Mouse (Mus musculus): ENCODE results near the gene Rab11fip4.
"Not testable (repeated sequence)": the region's sequence is repeated elsewhere in the genome, so short reads cannot be mapped to it uniquely, and the experiment has no call there.

The Rab11fip4 gene

GRCm38 (mm10) chr11:79678363-79679153 is 87.5 kb downstream of the Rab11fip4 start:
- no peak for DNase-seq (ENCODE audit: low spot score)

- DNase-seq (ENCODE audit: low spot score) = no peak
Observed at GRCm38 (mm10) chr11:79679929-79680328, 88.9 kb downstream of the Rab11fip4 start.

GRCm38 (mm10) chr11:79680559-79680958 is 89.5 kb downstream of the Rab11fip4 start:
- no peak for DNase-seq (ENCODE audit: low spot score)

- no peak for DNase-seq (ENCODE audit: low spot score)
Observed at GRCm38 (mm10) chr11:79681182-79681581, 90.2 kb downstream of the Rab11fip4 start.

- DNase-seq (ENCODE audit: low spot score) = no peak
Observed at GRCm38 (mm10) chr11:79681798-79682197, 90.8 kb downstream of the Rab11fip4 start.

GRCm38 (mm10) chr11:79685109-79685508 is 94.1 kb downstream of the Rab11fip4 start:
- no peak for DNase-seq (ENCODE audit: low spot score)

GRCm38 (mm10) chr11:79686501-79687121 is 95.6 kb downstream of the Rab11fip4 start:
- DNase-seq (ENCODE audit: low spot score) = peak; percentile 81

- no peak for DNase-seq (ENCODE audit: low spot score)
Observed at GRCm38 (mm10) chr11:79689916-79690315, 98.9 kb downstream of the Rab11fip4 start.

- no peak for DNase-seq (ENCODE audit: low spot score)
Observed at GRCm38 (mm10) chr11:79691513-79691912, 100.5 kb downstream of the Rab11fip4 start.

- DNase-seq (ENCODE audit: low spot score) = no peak
Observed at GRCm38 (mm10) chr11:79696390-79697307, 105.6 kb downstream of the Rab11fip4 start.

GRCm38 (mm10) chr11:79698071-79698470 is 107.1 kb downstream of the Rab11fip4 start:
- no peak for DNase-seq (ENCODE audit: low spot score)

- DNase-seq (ENCODE audit: low spot score) = not testable (repeated sequence)
Observed at GRCm38 (mm10) chr11:79698542-79698941, 107.5 kb downstream of the Rab11fip4 start.

GRCm38 (mm10) chr11:79701466-79701865 is 110.5 kb downstream of the Rab11fip4 start:
- DNase-seq (ENCODE audit: low spot score) = no peak

GRCm38 (mm10) chr11:79702092-79702491 is 111.1 kb downstream of the Rab11fip4 start:
- no peak for DNase-seq (ENCODE audit: low spot score)

GRCm38 (mm10) chr11:79703452-79703851 is 112.4 kb downstream of the Rab11fip4 start:
- no peak for DNase-seq (ENCODE audit: low spot score)

GRCm38 (mm10) chr11:79703885-79704291 is 112.9 kb downstream of the Rab11fip4 start:
- peak; percentile 58 for DNase-seq (ENCODE audit: low spot score)

- DNase-seq (ENCODE audit: low spot score) = peak; percentile 87
Observed at GRCm38 (mm10) chr11:79704318-79705150, 113.5 kb downstream of the Rab11fip4 start.

GRCm38 (mm10) chr11:79707084-79707483 is 116.1 kb downstream of the Rab11fip4 start:
- DNase-seq (ENCODE audit: low spot score) = no peak

- no peak for DNase-seq (ENCODE audit: low spot score)
Observed at GRCm38 (mm10) chr11:79710868-79711765, 120.1 kb downstream of the Rab11fip4 start.

- no peak for DNase-seq (ENCODE audit: low spot score)
Observed at GRCm38 (mm10) chr11:79711766-79712369, 120.9 kb downstream of the Rab11fip4 start.

All from left cerebral cortex, adult 11 months (tissue).